Mouse (Mus musculus): Measurements from ENCODE around the gene Cmc1.

GRCm38 (mm10) chr9:118150429-118151220 is 648 bp upstream of the Cmc1 start:
- no peak for TF ChIP-seq POLR2A (IDR thresholded peaks at IDR 0.05; ENCODE audit: borderline replicate concordance, extremely low read depth, insufficient read depth, insufficient read length, poor library complexity, severe bottlenecking)
- no peak for TF ChIP-seq CTCF (IDR thresholded peaks at IDR 0.05; ENCODE audit: borderline replicate concordance, extremely low read depth, insufficient read depth, insufficient read length)

Data from brain, embryonic 14.5 days (tissue).